Mouse (Mus musculus) splenic B cell, adult 2 months (primary cell): ENCODE measurements around the gene Pcp2.

Source experiments
- DNase-seq: peaks from one replicate; pipeline ENCODE4 v3.0.0-alpha.2; 2011; ENCODE audit warnings: low read depth, low spot score
- H3K27me3 ChIP-seq: 2 replicates; pipeline ENCODE4 v1.6.1; 2012; ENCODE audit warnings: mild to moderate bottlenecking, low read length, moderate library complexity, mixed read lengths; ENCODE audit not compliant: control insufficient read depth, poor library complexity, insufficient read depth, severe bottlenecking
- H3K36me3 ChIP-seq: 2 replicates; pipeline ENCODE4 v1.6.1; 2012; ENCODE audit warnings: mild to moderate bottlenecking, low read length, moderate library complexity, mixed read lengths; ENCODE audit not compliant: control insufficient read depth, poor library complexity, insufficient read depth, severe bottlenecking

Pcp2 gene

GRCm38 (mm10) chr8:3625445-3625844 is at the start of gene Pcp2:
Pcp2 (minus strand) TSS chr8:3625545.
- no peak for DNase-seq
- Histone ChIP-seq H3K36me3 (no peaks in the 10 kb centered on the region), H3K27me3 (no peaks in the 10 kb centered on the region)

GRCm38 (mm10) chr8:3674671-3675070 is 49.3 kb upstream of the Pcp2 start:
- H3K27me3 ChIP-seq = no peaks in the 10 kb centered on the region
- no peak for DNase-seq
- peaks cover 5% of the 10 kb centered on the region for H3K36me3 ChIP-seq

- peak; percentile 93 for DNase-seq
- H3K27me3 ChIP-seq = no peaks in the 10 kb centered on the region
- H3K36me3 ChIP-seq = no peaks in the 10 kb centered on the region
Observed at GRCm38 (mm10) chr8:3671980-3672491, 46.7 kb upstream of the Pcp2 start, which contains the start of gene Fcor. Fcor (minus strand) TSS chr8:3672362.

GRCm38 (mm10) chr8:3670388-3670787 is 45.0 kb upstream of the Pcp2 start:
- Histone ChIP-seq H3K36me3 (no peaks in the 10 kb centered on the region), H3K27me3 (no peaks in the 10 kb centered on the region)
- peak; percentile 74 for DNase-seq

GRCm38 (mm10) chr8:3665507-3665906 is 40.2 kb upstream of the Pcp2 start, which contains the start of gene Mcemp1:
Mcemp1 (plus strand) TSS chr8:3665754.
- H3K36me3 ChIP-seq = no peaks in the 10 kb centered on the region
- no peaks in the 10 kb centered on the region for H3K27me3 ChIP-seq
- no peak for DNase-seq

- DNase-seq = peak; percentile 63
- Histone ChIP-seq H3K36me3 (no peaks in the 10 kb centered on the region), H3K27me3 (no peaks in the 10 kb centered on the region)
Observed at GRCm38 (mm10) chr8:3664405-3664804, 39.1 kb upstream of the Pcp2 start.

- Histone ChIP-seq H3K36me3 (no peaks in the 10 kb centered on the region), H3K27me3 (no peaks in the 10 kb centered on the region)
- peak; percentile 48 for DNase-seq
Observed at GRCm38 (mm10) chr8:3660889-3661288, 35.5 kb upstream of the Pcp2 start.

GRCm38 (mm10) chr8:3656725-3657381 is 31.5 kb upstream of the Pcp2 start:
- no peaks in the 10 kb centered on the region for H3K27me3 ChIP-seq
- no peak for DNase-seq
- no peaks in the 10 kb centered on the region for H3K36me3 ChIP-seq

- H3K27me3 ChIP-seq = no peaks in the 10 kb centered on the region
- no peak for DNase-seq
Observed at GRCm38 (mm10) chr8:3655526-3655925, 30.2 kb upstream of the Pcp2 start, which contains the start of gene Retn. Retn (plus strand) TSS chr8:3655770.

GRCm38 (mm10) chr8:3654726-3655508 is 29.6 kb upstream of the Pcp2 start:
- Histone ChIP-seq H3K27me3 (no peaks in the 10 kb centered on the region), H3K36me3 (no peaks in the 10 kb centered on the region)
- no peak for DNase-seq

More at GRCm38 (mm10) chr8:3655526-3655925, 30.2 kb upstream of the Pcp2 start, which contains the start of gene Retn:
- H3K36me3 ChIP-seq = no peaks in the 10 kb centered on the region

GRCm38 (mm10) chr8:3652845-3653244 is 27.5 kb upstream of the Pcp2 start:
- Histone ChIP-seq H3K27me3 (no peaks in the 10 kb centered on the region), H3K36me3 (no peaks in the 10 kb centered on the region)
- no peak for DNase-seq

- no peak for DNase-seq
- Histone ChIP-seq H3K27me3 (no peaks in the 10 kb centered on the region), H3K36me3 (no peaks in the 10 kb centered on the region)
Observed at GRCm38 (mm10) chr8:3648990-3649389, 23.6 kb upstream of the Pcp2 start.

- H3K27me3 ChIP-seq = no peaks in the 10 kb centered on the region
- DNase-seq = no peak
- no peaks in the 10 kb centered on the region for H3K36me3 ChIP-seq
Observed at GRCm38 (mm10) chr8:3648268-3648667, 22.9 kb upstream of the Pcp2 start.

GRCm38 (mm10) chr8:3647561-3647960 is 22.2 kb upstream of the Pcp2 start:
- no peak for DNase-seq
- H3K36me3 ChIP-seq = no peaks in the 10 kb centered on the region
- H3K27me3 ChIP-seq = no peaks in the 10 kb centered on the region
